Mouse (Mus musculus) limb, embryonic 11.5 days (tissue): ENCODE measurements around the gene Krt80. TPM values are rescaled to one million over a fixed set of nuclear protein-coding genes. Genes with fewer than 3 reads are reported as not detected.
"Not testable (repeated sequence)": the region's sequence is repeated elsewhere in the genome, so short reads cannot be mapped to it uniquely, and the experiment has no call there.

Source experiments
- ATAC-seq: fragments of 200-750 bp; cut with Nextera tagmentation; 2 replicates; pipeline ENCODE4 v1.8.0; 2017; ENCODE audit warnings: low read depth; ENCODE audit not compliant: insufficient number of reproducible peaks, low FRiP score, low TSS enrichment
- DNase-seq: peaks from one replicate; pipeline ENCODE4 v3.0.0-alpha.2; 2015; ENCODE audit warnings: low spot score
- H3K27ac ChIP-seq: fragments of 300-500 bp; sonication (generic); replicated peaks from 2 replicates; pipeline ENCODE4 v1.5.1; 2014; ENCODE audit warnings: low read depth, mild to moderate bottlenecking, low read length
- H3K27me3 ChIP-seq: fragments of 300-500 bp; sonication (generic); 2 replicates; pipeline ENCODE4 v1.6.1; 2014; ENCODE audit warnings: mild to moderate bottlenecking, low read length, mixed read lengths; ENCODE audit not compliant: control insufficient read depth, insufficient read depth
- H3K36me3 ChIP-seq: fragments of 300-500 bp; sonication (generic); 2 replicates; pipeline ENCODE4 v1.6.1; 2014; ENCODE audit warnings: mild to moderate bottlenecking, low read length, moderate library complexity, mixed read lengths; ENCODE audit not compliant: control insufficient read depth, insufficient read depth
- H3K4me1 ChIP-seq: fragments of 300-500 bp; sonication (generic); 2 replicates; pipeline ENCODE4 v1.6.1; 2014; ENCODE audit warnings: low read length, mixed read lengths; ENCODE audit not compliant: control insufficient read depth, insufficient read depth
- H3K4me2 ChIP-seq: fragments of 300-500 bp; sonication (generic); 2 replicates; pipeline ENCODE4 v1.6.1; 2014; ENCODE audit warnings: low read depth, mild to moderate bottlenecking, moderate library complexity; ENCODE audit not compliant: severe bottlenecking
- H3K4me3 ChIP-seq: fragments of 300-500 bp; sonication (generic); 2 replicates; pipeline ENCODE4 v1.5.1; 2014; ENCODE audit warnings: low read depth, low read length
- H3K9ac ChIP-seq: fragments of 300-500 bp; sonication (generic); 2 replicates; pipeline ENCODE4 v1.6.1; 2014; ENCODE audit warnings: mild to moderate bottlenecking, low read length
- H3K9me3 ChIP-seq: fragments of 300-500 bp; sonication (generic); 2 replicates; pipeline ENCODE4 v1.6.1; 2016; ENCODE audit warnings: low read length; ENCODE audit not compliant: control insufficient read depth
- WGBS: fragments of 180-500 bp; shearing (Covaris S2); extraction: QIAGEN DNeasy Blood & Tissue Kit; methylation state at CpG from one replicate; pipeline ENCODE4 v1.1.7; 2014; 5-methylcytosine and 5-hydroxymethylcytosine counted together
- polyA plus RNA-seq: library from polyadenylated mRNA; unstranded; fragments of >200 nt; fragmentation: Nextera tagmentation; extraction: Ambion mirVana; gene quantifications from 2 replicates; pipeline ENCODE4 v1.2.1, GENCODE M21; 2014

The Krt80 gene
- polyA plus RNA-seq, 1 experiment from 2014 or later = not detected

- no peak overlapping the region for H3K9ac ChIP-seq
- 76% methylated on average over 3 of the region's 3 CpGs for WGBS
- no peak overlapping the region for H3K4me2 ChIP-seq
- no peak for DNase-seq
- no peaks in the 10 kb centered on the region for H3K27me3 ChIP-seq
- H3K4me3 ChIP-seq = no peak overlapping the region
- H3K27ac ChIP-seq = no peak overlapping the region
- H3K9me3 ChIP-seq = no peaks in the 10 kb centered on the region
- no peaks in the 10 kb centered on the region for H3K4me1 ChIP-seq
- no peaks in the 10 kb centered on the region for H3K36me3 ChIP-seq
- ATAC-seq = no peak
Observed at GRCm38 (mm10) chr15:101328876-101329563, 40.9 kb downstream of the Krt80 start.

GRCm38 (mm10) chr15:101327282-101327681 is 42.7 kb downstream of the Krt80 start:
- no peaks in the 10 kb centered on the region for H3K27me3 ChIP-seq
- H3K4me2 ChIP-seq = no peak overlapping the region
- DNase-seq = peak; percentile 88
- no peak for ATAC-seq
- H3K4me1 ChIP-seq = no peaks in the 10 kb centered on the region
- no peak overlapping the region for H3K27ac ChIP-seq
- H3K9ac ChIP-seq = no peak overlapping the region
- 7% methylated on average over 6 of the region's 6 CpGs for WGBS
- H3K36me3 ChIP-seq = no peaks in the 10 kb centered on the region
- no peaks in the 10 kb centered on the region for H3K9me3 ChIP-seq
- no peak overlapping the region for H3K4me3 ChIP-seq

GRCm38 (mm10) chr15:101325991-101326534 is 43.9 kb downstream of the Krt80 start:
- Histone ChIP-seq H3K4me2 (no peak overlapping the region), H3K27me3 (no peaks in the 10 kb centered on the region), H3K9ac (no peak overlapping the region), H3K27ac (no peak overlapping the region), H3K4me3 (no peak overlapping the region), H3K36me3 (no peaks in the 10 kb centered on the region), H3K9me3 (no peaks in the 10 kb centered on the region), H3K4me1 (no peaks in the 10 kb centered on the region)
- 35% methylated on average over 10 of the region's 10 CpGs for WGBS
- ATAC-seq (no peak), DNase-seq (no peak)

GRCm38 (mm10) chr15:101324409-101324808 is 45.6 kb downstream of the Krt80 start:
- not testable (repeated sequence) for H3K27ac ChIP-seq, H3K9ac ChIP-seq, H3K36me3 ChIP-seq, ATAC-seq, DNase-seq, H3K4me2 ChIP-seq, H3K4me3 ChIP-seq, H3K9me3 ChIP-seq, H3K4me1 ChIP-seq, H3K27me3 ChIP-seq

GRCm38 (mm10) chr15:101323511-101323910 is 46.5 kb downstream of the Krt80 start:
- Histone ChIP-seq H3K27ac (no peak overlapping the region), H3K9ac (no peak overlapping the region), H3K4me3 (no peak overlapping the region), H3K9me3 (no peaks in the 10 kb centered on the region), H3K4me1 (0 out of 2 replicates have a peak, but pooled peaks cover 7% of the 10 kb centered on the region), H3K36me3 (no peaks in the 10 kb centered on the region), H3K4me2 (no peak overlapping the region), H3K27me3 (no peaks in the 10 kb centered on the region)
- no peak for ATAC-seq
- no peak for DNase-seq
- 92% methylated on average over 5 of the region's 5 CpGs for WGBS

GRCm38 (mm10) chr15:101322640-101323039 is 47.3 kb downstream of the Krt80 start:
- Histone ChIP-seq H3K4me3 (no peak overlapping the region), H3K4me2 (no peak overlapping the region), H3K9me3 (no peaks in the 10 kb centered on the region), H3K27me3 (no peaks in the 10 kb centered on the region), H3K27ac (no peak overlapping the region), H3K4me1 (0 out of 2 replicates have a peak, but pooled peaks cover 7% of the 10 kb centered on the region), H3K36me3 (no peaks in the 10 kb centered on the region), H3K9ac (no peak overlapping the region)
- WGBS = 86% methylated on average over 7 of the region's 7 CpGs
- no peak for DNase-seq
- ATAC-seq = no peak

GRCm38 (mm10) chr15:101322106-101322505 is 47.9 kb downstream of the Krt80 start:
- H3K4me2 ChIP-seq = no peak overlapping the region
- H3K27ac ChIP-seq = no peak overlapping the region
- ATAC-seq (no peak), DNase-seq (no peak)
- H3K36me3 ChIP-seq = no peaks in the 10 kb centered on the region
- WGBS = 83% methylated on average over 5 of the region's 5 CpGs
- no peak overlapping the region for H3K9ac ChIP-seq
- H3K4me3 ChIP-seq = no peak overlapping the region
- H3K27me3 ChIP-seq = no peaks in the 10 kb centered on the region
- H3K4me1 ChIP-seq = 0 out of 2 replicates have a peak, but pooled peaks cover 7% of the 10 kb centered on the region
- H3K9me3 ChIP-seq = no peaks in the 10 kb centered on the region

GRCm38 (mm10) chr15:101321126-101321525 is 48.8 kb downstream of the Krt80 start:
- 63% methylated on average over 5 of the region's 5 CpGs for WGBS
- Histone ChIP-seq H3K36me3 (no peaks in the 10 kb centered on the region), H3K4me1 (0 out of 2 replicates have a peak, but pooled peaks cover 10% of the 10 kb centered on the region), H3K27me3 (no peaks in the 10 kb centered on the region), H3K27ac (no peak overlapping the region), H3K4me3 (no peak overlapping the region), H3K9ac (no peak overlapping the region), H3K9me3 (no peaks in the 10 kb centered on the region), H3K4me2 (no peak overlapping the region)
- ATAC-seq (no peak), DNase-seq (no peak)
